Mouse (Mus musculus) testis, adult 2 months (tissue): ENCODE data around the gene Immp2l.

Experiments
- CTCF ChIP-seq: fragments of 200-500 bp; IDR thresholded peaks from 2 replicates; pipeline ENCODE4 v1.5.1; 2012; ENCODE audit warnings: low read depth, mild to moderate bottlenecking, inconsistent platforms, low read length, moderate library complexity; ENCODE audit not compliant: control insufficient read depth, insufficient read depth, insufficient replicate concordance
- POLR2A ChIP-seq: fragments of 200-500 bp; IDR thresholded peaks from 2 replicates; pipeline ENCODE4 v1.6.1; 2012; ENCODE audit warnings: low read depth, mild to moderate bottlenecking, inconsistent platforms, low read length, moderate library complexity; ENCODE audit not compliant: control insufficient read depth

DNA sequence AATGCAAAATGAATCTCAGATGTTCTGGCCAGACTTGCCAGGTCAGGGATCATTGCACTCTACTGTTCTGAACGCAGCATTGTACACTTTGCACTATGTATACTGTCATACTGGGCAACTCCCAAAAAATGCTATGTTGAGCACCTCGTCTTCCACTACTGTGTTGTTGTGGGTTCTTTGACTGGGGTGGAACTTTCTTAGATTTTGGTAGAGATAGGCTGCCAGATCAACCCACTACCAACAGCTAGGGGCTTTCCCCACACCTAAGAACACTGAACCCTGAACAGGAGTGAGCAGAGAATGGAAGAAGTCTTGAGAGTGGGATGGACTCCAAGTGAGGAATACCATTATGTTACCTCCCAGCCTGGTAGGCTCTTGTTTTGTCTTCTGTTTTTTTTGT lies 623.8 kb downstream of the Immp2l start:
- TF ChIP-seq CTCF (no peak), POLR2A (no peak)
